Mouse (Mus musculus) cerebellum, postnatal 10 days (tissue): Measurements from ENCODE around the gene Skor1.

Source experiments
- DNase-seq, 2 experiments: peaks; one replicate each; pipeline ENCODE4 v3.0.0; 2021; ENCODE audit warnings: mixed read lengths in 2 of 2

The Skor1 gene

GRCm38 (mm10) chr9:63148410-63149371 is at the start of gene Skor1:
TSS of gene Skor1 (minus strand) at chr9:63148961.
- peak; percentile 50 to 62 for DNase-seq

- peak; percentile 51 to 52 for DNase-seq
Measured at GRCm38 (mm10) chr9:63197252-63197651, 48.5 kb upstream of the Skor1 start.

GRCm38 (mm10) chr9:63196114-63196682 is 47.4 kb upstream of the Skor1 start:
- peak; percentile 40 to 45 for DNase-seq

- peak; percentile 32 to 57 for DNase-seq
Measured at GRCm38 (mm10) chr9:63195523-63195922, 46.8 kb upstream of the Skor1 start.

GRCm38 (mm10) chr9:63194791-63195190 is 46.0 kb upstream of the Skor1 start:
- DNase-seq = no peak

GRCm38 (mm10) chr9:63192809-63193208 is 44.0 kb upstream of the Skor1 start:
- no peak for DNase-seq

GRCm38 (mm10) chr9:63187310-63187709 is 38.5 kb upstream of the Skor1 start:
- no peak for DNase-seq

GRCm38 (mm10) chr9:63185249-63185648 is 36.5 kb upstream of the Skor1 start:
- DNase-seq = no peak

GRCm38 (mm10) chr9:63183864-63184263 is 35.1 kb upstream of the Skor1 start:
- no peak for DNase-seq

- DNase-seq = no peak
Measured at GRCm38 (mm10) chr9:63182306-63182960, 33.7 kb upstream of the Skor1 start.

GRCm38 (mm10) chr9:63181337-63182178 is 32.8 kb upstream of the Skor1 start:
- DNase-seq = no peak

- no peak for DNase-seq
Measured at GRCm38 (mm10) chr9:63178296-63178695, 29.5 kb upstream of the Skor1 start.

GRCm38 (mm10) chr9:63174001-63174721 is 25.4 kb upstream of the Skor1 start:
- DNase-seq = no peak

- no peak for DNase-seq
Measured at GRCm38 (mm10) chr9:63171951-63172350, 23.2 kb upstream of the Skor1 start.

- DNase-seq = no peak
Measured at GRCm38 (mm10) chr9:63169127-63169526, 20.4 kb upstream of the Skor1 start.

- DNase-seq = no peak
Measured at GRCm38 (mm10) chr9:63165070-63165469, 16.3 kb upstream of the Skor1 start.

- no peak for DNase-seq
Measured at GRCm38 (mm10) chr9:63163756-63164155, 15.0 kb upstream of the Skor1 start.

- no peak for DNase-seq
Measured at GRCm38 (mm10) chr9:63151949-63152348, 3.2 kb upstream of the Skor1 start.

- DNase-seq = peak; percentile 50 to 59
Measured at GRCm38 (mm10) chr9:63151072-63151870, 2.5 kb upstream of the Skor1 start.

GRCm38 (mm10) chr9:63150086-63150800 is 1.5 kb upstream of the Skor1 start:
- peak; percentile 13 to 15 for DNase-seq
